Mouse (Mus musculus): ENCODE measurements around the gene Zgpat. TPM values are rescaled to one million over a fixed set of nuclear protein-coding genes. Genes with fewer than 3 reads are reported as not detected.
A peak's percentile ranks its signal among the peaks of the same experiment; 100 is the strongest.

Zgpat gene
- polyA plus RNA-seq, 1 experiment from 2014 or later = 61.6 TPM

GRCm38 (mm10) chr2:181385885-181386284, 21.2 kb downstream of the Zgpat start:
- Histone ChIP-seq H3K27me3 (no peaks in the 10 kb centered on the region), H3K27ac (no peak overlapping the region), H3K9me3 (no peaks in the 10 kb centered on the region), H3K4me2 (replicated peaks) (no peak overlapping the region), H3K4me1 (no peaks in the 10 kb centered on the region), H3K9ac (no peak overlapping the region), H3K4me3 (no peak overlapping the region), H3K36me3 (peaks cover 45% of the 10 kb centered on the region)
- no peak for ATAC-seq (ENCODE audit: insufficient number of reproducible peaks, insufficient read depth, low FRiP score, low TSS enrichment)
- WGBS = 85% methylated on average over 3 of the region's 3 CpGs

DNA sequence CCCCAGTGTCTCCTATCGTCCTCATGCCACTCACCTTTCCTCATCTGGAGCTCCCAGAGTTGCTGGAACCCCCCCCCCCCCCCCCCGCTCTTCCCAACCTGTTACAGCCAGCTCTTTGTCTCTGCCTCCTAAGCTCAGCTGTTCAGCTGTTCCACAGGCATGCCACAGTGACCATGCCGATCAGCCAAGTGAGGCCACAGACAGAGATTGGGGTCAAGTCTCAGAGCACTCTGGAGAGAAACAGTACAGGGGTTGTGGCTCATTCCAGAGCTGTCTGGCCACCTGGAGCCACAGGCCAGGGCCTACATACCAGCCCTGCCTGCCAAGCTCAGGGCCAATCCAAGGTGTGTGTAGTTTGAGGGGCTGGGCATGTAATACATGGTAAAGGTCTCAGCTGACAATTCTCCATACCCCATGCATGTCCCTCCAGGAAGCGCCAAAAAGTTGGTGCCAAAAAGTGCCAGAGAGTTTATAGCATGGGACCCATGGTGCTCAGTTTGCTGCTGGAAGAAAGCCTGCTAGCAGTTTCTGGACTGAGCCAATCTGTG, 22.0 kb downstream of the Zgpat start:
- H3K27me3 ChIP-seq = no peaks in the 10 kb centered on the region
- peaks cover 44% of the 10 kb centered on the region for H3K36me3 ChIP-seq
- H3K4me1 ChIP-seq = no peaks in the 10 kb centered on the region
- H3K27ac ChIP-seq = no peak overlapping the region
- no peak overlapping the region for H3K4me3 ChIP-seq
- no peak for ATAC-seq (ENCODE audit: insufficient number of reproducible peaks, insufficient read depth, low FRiP score, low TSS enrichment)
- 82% methylated on average over 3 of the region's 4 CpGs for WGBS
- H3K9ac ChIP-seq = no peak overlapping the region
- H3K9me3 ChIP-seq = no peaks in the 10 kb centered on the region
- no peak overlapping the region for H3K4me2 ChIP-seq (replicated peaks)

DNA sequence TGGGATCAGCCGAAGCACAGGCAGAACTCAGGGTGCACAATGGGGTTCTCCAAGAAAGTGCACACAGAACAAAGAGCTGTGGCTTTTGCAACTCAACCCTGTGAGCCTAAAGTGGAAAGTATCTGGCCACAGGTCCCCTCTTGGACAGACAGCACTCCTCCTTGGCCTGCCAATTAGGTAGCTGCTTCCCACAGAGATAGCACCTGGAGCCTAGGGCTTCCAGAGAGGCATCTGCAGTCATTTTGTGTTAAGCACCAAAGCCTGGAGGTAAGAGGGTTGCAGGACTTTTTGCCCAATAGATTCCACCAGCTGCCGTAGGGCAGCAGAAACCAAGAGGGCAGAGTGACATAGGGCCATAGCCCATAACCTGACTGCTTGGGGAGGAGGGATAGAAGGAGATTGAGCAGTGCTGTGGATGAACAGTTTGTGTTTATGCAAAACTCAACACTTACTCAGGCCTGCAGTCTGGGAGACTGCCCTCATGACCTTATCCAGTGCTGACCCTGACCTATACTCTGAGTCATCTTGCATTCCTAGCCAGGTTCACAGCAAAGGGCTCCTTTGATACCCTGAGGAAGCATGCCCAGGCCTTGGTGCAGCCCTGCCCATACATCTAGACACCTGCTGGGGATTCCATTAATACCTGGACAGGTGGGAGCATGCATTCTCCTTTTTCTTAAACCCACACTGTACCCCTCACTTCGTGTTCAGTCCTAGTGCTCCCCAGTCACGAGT, 25.6 kb downstream of the Zgpat start:
- no peak overlapping the region for H3K4me2 ChIP-seq (replicated peaks)
- WGBS = 75% methylated on average over 4 of the region's 4 CpGs
- H3K4me3 ChIP-seq = no peak overlapping the region
- H3K27me3 ChIP-seq = no peaks in the 10 kb centered on the region
- no peaks in the 10 kb centered on the region for H3K4me1 ChIP-seq
- no peak overlapping the region for H3K27ac ChIP-seq
- no peak overlapping the region for H3K9ac ChIP-seq
- peaks cover 14% of the 10 kb centered on the region for H3K36me3 ChIP-seq
- no peak for ATAC-seq (ENCODE audit: insufficient number of reproducible peaks, insufficient read depth, low FRiP score, low TSS enrichment)
- H3K9me3 ChIP-seq = no peaks in the 10 kb centered on the region

DNA sequence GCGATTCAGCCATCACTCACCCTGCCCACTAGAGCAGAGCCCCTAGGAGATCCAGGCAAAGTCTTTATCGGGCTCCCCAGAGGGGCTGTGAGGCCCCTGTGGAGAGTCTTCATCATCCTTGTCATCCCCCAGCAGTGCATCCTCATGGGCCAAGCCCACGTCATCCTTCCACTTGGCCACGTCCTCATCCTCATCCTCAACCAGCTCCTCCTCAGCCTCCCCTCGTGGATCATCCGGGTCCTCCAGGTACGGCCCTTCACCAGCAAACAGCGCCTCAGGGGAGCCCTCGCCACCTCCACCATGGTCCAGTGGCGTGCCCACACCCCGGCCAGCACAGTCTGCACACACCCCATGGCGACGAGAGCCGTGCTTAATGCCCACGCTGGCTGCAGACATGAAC, 26.3 kb downstream of the Zgpat start:
- no peak overlapping the region for H3K9ac ChIP-seq
- ATAC-seq (ENCODE audit: insufficient number of reproducible peaks, insufficient read depth, low FRiP score, low TSS enrichment) = no peak
- no peaks in the 10 kb centered on the region for H3K27me3 ChIP-seq
- no peaks in the 10 kb centered on the region for H3K9me3 ChIP-seq
- no peak overlapping the region for H3K4me3 ChIP-seq
- H3K4me1 ChIP-seq = no peaks in the 10 kb centered on the region
- H3K27ac ChIP-seq = no peak overlapping the region
- H3K36me3 ChIP-seq = peaks cover 9% of the 10 kb centered on the region
- 87% methylated on average over 15 of the region's 15 CpGs for WGBS
- H3K4me2 ChIP-seq (replicated peaks) = no peak overlapping the region

DNA sequence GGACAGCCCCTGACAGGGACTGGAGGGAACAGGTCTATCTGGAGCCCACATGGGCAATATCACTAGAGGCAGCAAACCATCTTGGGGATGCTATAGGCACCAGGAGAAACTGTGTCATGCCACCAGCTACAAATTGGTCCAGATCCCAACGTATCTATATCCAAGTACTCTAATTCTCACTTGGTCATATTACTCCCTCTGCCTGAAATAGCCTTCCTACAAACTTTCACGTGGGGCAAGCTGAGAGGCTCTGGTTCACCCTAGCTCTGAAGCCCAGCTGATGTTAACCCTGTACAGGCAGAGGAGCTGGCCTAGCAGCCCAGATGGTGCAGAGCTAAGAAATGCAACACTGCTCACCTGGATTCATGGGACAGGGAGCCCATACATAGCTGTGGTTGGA, 26.8 kb downstream of the Zgpat start:
- H3K36me3 ChIP-seq = 0 out of 2 replicates have a peak, but pooled peaks cover 4% of the 10 kb centered on the region

GRCm38 (mm10) chr2:181392600-181393213, 28.0 kb downstream of the Zgpat start:
- peak; percentile 61; the same call in 1 of the 2 replicates for ATAC-seq (ENCODE audit: insufficient number of reproducible peaks, insufficient read depth, low FRiP score, low TSS enrichment)
- no peak overlapping the region for H3K4me3 ChIP-seq

More for the DNA sequence above, 26.8 kb downstream of the Zgpat start:
- H3K4me1 ChIP-seq = no peaks in the 10 kb centered on the region
- no peak overlapping the region for H3K27ac ChIP-seq
- H3K9ac ChIP-seq = no peak overlapping the region
- no peaks in the 10 kb centered on the region for H3K9me3 ChIP-seq
- no peaks in the 10 kb centered on the region for H3K27me3 ChIP-seq
- no peak for ATAC-seq (ENCODE audit: insufficient number of reproducible peaks, insufficient read depth, low FRiP score, low TSS enrichment)
- 70% methylated on average over 2 of the region's 2 CpGs for WGBS
- H3K4me3 ChIP-seq = no peak overlapping the region
- no peak overlapping the region for H3K4me2 ChIP-seq (replicated peaks)

GRCm38 (mm10) chr2:181394086-181394485, 29.4 kb downstream of the Zgpat start:
- Histone ChIP-seq H3K27me3 (no peaks in the 10 kb centered on the region), H3K4me3 (no peak overlapping the region), H3K27ac (no peak overlapping the region), H3K36me3 (0 out of 2 replicates have a peak, but pooled peaks cover 4% of the 10 kb centered on the region), H3K9ac (no peak overlapping the region; the same call in 1 of the 2 replicates), H3K9me3 (no peaks in the 10 kb centered on the region), H3K4me2 (replicated peaks) (no peak overlapping the region), H3K4me1 (no peaks in the 10 kb centered on the region)
- no peak for ATAC-seq (ENCODE audit: insufficient number of reproducible peaks, insufficient read depth, low FRiP score, low TSS enrichment)
- WGBS = 93% methylated on average over 3 of the region's 3 CpGs

More at GRCm38 (mm10) chr2:181392600-181393213, 28.0 kb downstream of the Zgpat start:
- Histone ChIP-seq H3K4me2 (replicated peaks) (no peak overlapping the region), H3K9me3 (no peaks in the 10 kb centered on the region), H3K9ac (no peak overlapping the region), H3K27ac (no peak overlapping the region), H3K4me1 (no peaks in the 10 kb centered on the region), H3K27me3 (no peaks in the 10 kb centered on the region), H3K36me3 (0 out of 2 replicates have a peak, but pooled peaks cover 4% of the 10 kb centered on the region)
- 41% methylated on average over 4 of the region's 4 CpGs for WGBS

DNA sequence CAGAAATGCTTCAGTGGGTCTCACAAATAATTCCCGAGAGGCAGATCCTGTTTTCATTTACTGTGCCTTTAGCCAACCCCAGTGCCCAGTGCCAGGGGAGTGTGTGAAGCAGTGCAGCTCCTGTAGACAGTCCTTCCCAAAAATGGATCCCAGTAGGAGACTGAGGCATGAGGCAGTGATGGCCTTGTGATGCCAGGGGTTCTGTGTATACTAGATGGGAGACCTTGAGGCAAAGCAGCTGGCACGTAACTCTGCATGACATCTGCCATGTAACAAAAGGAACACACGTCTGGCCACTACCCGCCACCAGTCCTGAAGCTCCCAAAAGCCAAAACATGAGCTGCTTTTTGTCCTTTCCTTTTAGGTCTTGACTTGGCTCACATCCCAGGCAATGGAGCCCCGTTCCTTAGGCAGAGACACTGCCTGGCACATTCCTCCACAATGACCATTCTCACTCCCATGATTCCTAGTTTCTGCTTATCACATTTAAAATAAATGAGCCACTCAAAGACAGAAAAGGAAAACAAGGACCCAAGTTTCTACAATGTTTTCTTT, 32.6 kb downstream of the Zgpat start:
- ATAC-seq (ENCODE audit: insufficient number of reproducible peaks, insufficient read depth, low FRiP score, low TSS enrichment) = no peak
- Histone ChIP-seq H3K4me2 (replicated peaks) (no peak overlapping the region), H3K27ac (no peak overlapping the region), H3K9ac (no peak overlapping the region), H3K27me3 (no peaks in the 10 kb centered on the region), H3K36me3 (no peaks in the 10 kb centered on the region), H3K4me3 (no peak overlapping the region), H3K9me3 (no peaks in the 10 kb centered on the region), H3K4me1 (no peaks in the 10 kb centered on the region)
- WGBS = 84% methylated on average over 5 of the region's 5 CpGs

- no peaks in the 10 kb centered on the region for H3K9me3 ChIP-seq
- H3K9ac ChIP-seq = no peak overlapping the region
- H3K27me3 ChIP-seq = no peaks in the 10 kb centered on the region
- no peaks in the 10 kb centered on the region for H3K4me1 ChIP-seq
- H3K36me3 ChIP-seq = no peaks in the 10 kb centered on the region
- no peak overlapping the region for H3K4me2 ChIP-seq (replicated peaks)
- no peak overlapping the region for H3K27ac ChIP-seq
- H3K4me3 ChIP-seq = no peak overlapping the region
- 38% methylated on average over 1 of the region's 1 CpGs for WGBS
- no peak for ATAC-seq (ENCODE audit: insufficient number of reproducible peaks, insufficient read depth, low FRiP score, low TSS enrichment)
Observed at GRCm38 (mm10) chr2:181401497-181401896, 36.8 kb downstream of the Zgpat start.

DNA sequence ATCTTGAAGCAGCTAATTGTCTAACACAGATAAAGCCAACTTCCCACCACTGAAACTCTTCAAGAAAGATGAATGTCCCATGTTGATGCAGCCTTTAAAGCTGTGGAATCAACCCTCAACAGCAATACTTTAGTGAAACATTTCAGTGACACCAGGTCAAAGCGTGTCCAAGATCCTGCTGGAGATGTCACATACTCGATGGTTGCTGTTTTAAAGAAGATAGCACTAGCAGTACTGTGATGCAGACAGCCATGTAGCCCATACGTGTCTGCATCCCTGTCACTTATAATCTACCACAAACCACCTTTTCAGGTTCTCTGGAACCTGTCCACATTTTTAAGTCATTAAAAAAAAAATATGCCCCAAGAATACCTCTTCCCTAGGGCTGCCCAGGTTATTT, 39.0 kb downstream of the Zgpat start:
- no peak overlapping the region for H3K9ac ChIP-seq
- ATAC-seq (ENCODE audit: insufficient number of reproducible peaks, insufficient read depth, low FRiP score, low TSS enrichment) = no peak
- H3K36me3 ChIP-seq = no peaks in the 10 kb centered on the region
- H3K27me3 ChIP-seq = no peaks in the 10 kb centered on the region
- no peak overlapping the region for H3K4me3 ChIP-seq
- 85% methylated on average over 3 of the region's 3 CpGs for WGBS
- no peak overlapping the region for H3K4me2 ChIP-seq (replicated peaks)
- no peak overlapping the region for H3K27ac ChIP-seq
- no peaks in the 10 kb centered on the region for H3K9me3 ChIP-seq
- H3K4me1 ChIP-seq = no peaks in the 10 kb centered on the region

GRCm38 (mm10) chr2:181409643-181410042, 44.9 kb downstream of the Zgpat start:
- no peak overlapping the region for H3K9ac ChIP-seq
- H3K36me3 ChIP-seq = no peaks in the 10 kb centered on the region
- H3K27me3 ChIP-seq = no peaks in the 10 kb centered on the region
- no peaks in the 10 kb centered on the region for H3K9me3 ChIP-seq
- WGBS = 81% methylated on average over 7 of the region's 7 CpGs
- no peak overlapping the region for H3K27ac ChIP-seq
- H3K4me3 ChIP-seq = no peak overlapping the region
- no peak for ATAC-seq (ENCODE audit: insufficient number of reproducible peaks, insufficient read depth, low FRiP score, low TSS enrichment)
- H3K4me1 ChIP-seq = no peaks in the 10 kb centered on the region
- H3K4me2 ChIP-seq (replicated peaks) = no peak overlapping the region

All from embryonic facial prominence, embryonic 12.5 days (tissue).